Mouse (Mus musculus) adrenal gland (tissue): ENCODE measurements around the gene Zfp867.

Experiments
- intact Hi-C: fragments of 180-260 bp; cut with DNase I; formaldehyde crosslinking; loops from one replicate; pipeline ENCODE4 v1.15.1; 2025

Zfp867 gene

GRCm38 (mm10) chr11:59471413-59472325 is 605 bp downstream of the Zfp867 start:
- intact Hi-C loops = no loop called here

DNA sequence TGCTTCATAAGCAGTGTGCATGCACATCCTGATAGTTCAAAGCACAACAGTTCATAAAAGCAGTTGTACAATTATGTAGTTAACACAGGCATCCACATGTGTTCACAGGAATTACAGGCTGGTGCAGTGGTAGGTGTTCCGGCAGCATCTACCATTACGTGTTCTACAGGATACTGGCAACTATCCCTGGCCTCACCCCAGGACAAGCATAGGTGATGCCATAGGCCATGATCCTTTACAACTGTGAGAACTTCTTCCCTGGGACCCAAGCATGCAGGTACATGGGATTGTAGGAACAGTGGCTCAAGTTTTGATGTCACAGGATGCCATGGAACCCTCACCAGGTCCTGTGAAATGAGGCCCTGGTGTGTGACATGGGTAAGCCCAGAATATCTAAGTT is 11.8 kb downstream of the Zfp867 start:
- intact Hi-C loops = no loop called here

- intact Hi-C loops = no loop called here
These were observed 13.3 kb downstream of the Zfp867 start for GRCm38 (mm10) chr11:59458973-59459372.

DNA sequence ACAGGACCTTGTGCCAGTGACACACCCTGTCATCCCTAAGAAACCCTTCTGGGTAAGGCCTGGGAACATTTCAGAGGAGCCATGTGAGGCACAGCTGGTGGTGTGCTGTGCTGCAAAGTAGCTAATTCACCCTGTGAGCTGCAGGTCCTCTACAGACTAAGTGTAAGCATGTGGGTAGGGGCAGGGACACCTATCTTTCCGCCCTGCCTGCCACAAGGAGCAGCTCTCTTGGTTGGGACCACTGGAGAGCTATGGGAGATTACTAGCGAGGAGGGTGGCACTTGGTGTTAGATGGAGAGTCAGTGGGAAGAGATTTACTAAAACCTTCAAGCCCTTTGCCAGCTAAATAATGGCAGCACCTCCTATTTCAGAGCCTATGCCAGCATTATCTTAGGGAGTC is 15.4 kb downstream of the Zfp867 start:
- intact Hi-C loops = no loop called here

- intact Hi-C loops = no loop called here
These were observed 15.9 kb downstream of the Zfp867 start for GRCm38 (mm10) chr11:59456346-59456745.

DNA sequence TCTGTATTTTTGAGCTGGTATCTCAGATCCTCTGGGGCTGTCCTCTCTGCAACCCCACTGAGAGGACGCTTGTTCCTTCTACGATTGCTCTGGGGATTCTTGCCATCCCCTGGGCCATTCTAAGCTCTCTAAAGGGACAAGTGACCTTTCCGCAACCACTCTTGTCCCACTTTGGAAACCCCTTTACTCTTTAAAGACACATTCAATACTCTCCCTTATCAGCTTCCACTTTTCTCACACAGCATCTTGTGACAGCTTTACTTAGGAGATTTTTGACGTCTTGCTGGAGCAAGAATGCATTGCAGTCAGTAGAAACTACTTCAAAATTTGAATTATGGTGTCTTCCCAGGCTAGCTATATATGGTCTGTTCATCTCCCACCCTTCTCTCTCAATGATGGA is 21.2 kb downstream of the Zfp867 start, which contains the start of gene Snap47:
TSS of gene Snap47 (minus strand) at position 101 of the 400 bp plus-strand sequence.
- intact Hi-C loops = no loop called here

- intact Hi-C loops = no loop called here
These were observed 22.0 kb downstream of the Zfp867 start for GRCm38 (mm10) chr11:59450230-59450771.

GRCm38 (mm10) chr11:59449741-59450229 is 22.5 kb downstream of the Zfp867 start, which contains the start of gene Jmjd4:
Gene Jmjd4 (plus strand): TSS chr11:59450045.
- intact Hi-C loops = no loop called here

DNA sequence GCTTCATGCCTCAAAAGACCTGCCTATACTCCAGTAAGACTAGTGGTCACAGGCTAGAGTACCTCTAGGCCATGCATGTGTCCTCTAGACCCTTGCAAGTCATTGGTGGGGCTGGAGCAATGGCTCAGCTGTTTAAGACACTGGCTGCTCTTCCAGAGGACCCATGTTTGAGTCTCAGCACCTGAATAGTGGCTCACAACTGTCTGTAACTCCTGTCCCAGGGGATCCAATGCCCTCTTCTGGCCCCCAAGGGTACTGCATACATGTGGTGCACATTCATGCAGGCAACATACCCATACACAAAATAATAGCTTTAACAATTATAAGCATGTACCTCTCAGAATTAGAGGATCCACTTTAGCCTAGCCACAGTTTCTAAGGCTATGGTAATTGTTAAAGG is 29.2 kb downstream of the Zfp867 start:
- intact Hi-C loops = no loop called here

DNA sequence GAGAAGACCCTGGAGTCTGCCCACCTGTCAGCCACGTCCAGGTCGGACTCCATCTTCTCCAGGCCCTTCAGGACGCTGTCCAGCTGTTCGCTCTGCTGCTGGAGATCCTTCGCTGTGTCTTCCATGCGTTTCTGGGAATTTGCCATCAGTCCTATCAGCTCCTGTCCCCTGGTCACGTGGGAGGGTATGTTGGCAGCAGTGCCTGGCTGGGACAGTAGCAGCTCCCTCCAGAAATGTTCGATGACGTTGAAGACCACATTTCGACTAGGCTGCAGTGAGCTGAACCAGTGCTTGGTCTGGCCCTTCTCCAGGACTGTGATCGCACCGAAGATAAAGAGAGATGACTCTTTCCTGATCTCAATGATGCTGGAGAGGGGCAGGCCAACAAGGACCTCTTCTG is 34.3 kb downstream of the Zfp867 start:
- intact Hi-C loops = no loop called here

GRCm38 (mm10) chr11:59432261-59432660 is 40.0 kb downstream of the Zfp867 start:
- intact Hi-C loops = loop anchor here (5.0 kb wide), 1 partner anchor 50 kb away; no protein-coding TSS in a partner anchor

GRCm38 (mm10) chr11:59429959-59430358 is 42.3 kb downstream of the Zfp867 start:
- intact Hi-C loops = loop anchor here (5.0 kb wide), 1 partner anchor 52 kb away; no protein-coding TSS in a partner anchor

DNA sequence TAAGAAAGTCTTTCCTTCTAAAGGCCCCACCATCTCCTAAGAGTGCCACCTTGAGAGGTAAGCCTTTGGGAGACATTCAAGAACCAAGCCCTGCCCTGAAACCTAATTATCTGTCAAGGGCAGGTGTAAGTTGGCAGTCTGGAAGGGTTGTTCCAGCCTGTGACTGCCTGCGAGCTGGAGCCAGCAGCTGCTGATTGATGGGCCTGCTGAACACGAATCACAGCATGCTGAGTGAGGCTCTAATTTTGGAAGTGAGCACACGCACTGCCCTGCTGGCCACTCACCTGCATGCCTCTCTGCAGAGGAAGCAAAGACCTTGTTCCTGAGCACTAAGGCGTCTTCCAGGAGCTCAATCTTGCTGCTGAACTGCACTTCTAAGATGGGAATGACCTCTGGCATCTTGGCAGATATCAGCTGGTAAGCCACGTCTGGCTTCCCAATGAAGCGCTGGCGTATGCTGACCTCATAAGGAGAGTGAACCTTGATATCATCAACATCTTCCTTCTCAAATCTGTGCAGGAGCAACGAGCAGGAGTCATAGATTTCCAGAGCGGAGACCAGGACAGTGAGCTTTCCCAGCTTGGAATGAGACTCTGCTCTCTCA is 44.1 kb downstream of the Zfp867 start:
- intact Hi-C loops = no loop called here

DNA sequence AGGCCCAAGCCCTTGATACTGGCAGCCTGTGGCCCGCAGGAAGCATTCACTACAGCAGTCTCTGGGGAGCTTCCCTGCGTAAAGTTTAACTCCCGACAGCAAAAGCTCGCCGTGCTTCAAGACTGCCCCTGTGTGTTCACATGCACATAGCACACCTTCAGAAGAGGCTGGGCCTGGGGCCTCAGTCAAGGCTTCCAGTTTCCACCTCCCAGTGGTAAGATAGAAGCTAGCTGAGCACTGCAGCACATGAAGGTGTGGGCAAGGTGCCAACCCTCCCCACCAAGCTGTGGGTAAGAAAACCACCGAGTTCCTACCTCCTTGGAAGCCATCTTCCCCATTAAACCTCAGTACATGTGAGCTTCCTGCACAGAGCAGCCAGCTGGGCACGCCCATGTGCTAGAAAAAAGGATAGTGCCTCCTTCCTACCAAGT is 46.6 kb downstream of the Zfp867 start:
- intact Hi-C loops = no loop called here

- intact Hi-C loops = no loop called here
These were observed 49.2 kb downstream of the Zfp867 start for GRCm38 (mm10) chr11:59423010-59423588.

DNA sequence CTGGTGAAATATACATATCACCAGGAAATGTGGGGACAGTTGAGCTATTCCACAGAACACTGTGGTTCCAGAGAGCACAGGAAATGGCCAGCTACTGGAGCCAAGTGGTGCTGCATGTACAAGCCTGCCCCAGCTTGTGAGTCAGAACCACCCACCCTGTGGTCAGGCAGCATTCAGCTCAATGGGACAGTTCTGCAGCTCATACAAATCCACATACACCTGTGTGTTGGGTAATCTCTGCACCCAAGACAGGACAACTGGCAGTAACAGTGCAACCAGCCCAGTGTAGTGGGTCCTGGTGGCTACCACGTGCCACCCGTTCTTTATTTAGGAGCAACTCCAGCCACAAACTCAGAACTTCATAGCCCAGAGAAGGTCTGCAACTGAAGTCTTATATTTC is 50.3 kb downstream of the Zfp867 start:
- intact Hi-C loops = no loop called here

- intact Hi-C loops = no loop called here
These were observed 50.8 kb downstream of the Zfp867 start for GRCm38 (mm10) chr11:59421436-59421835.

GRCm38 (mm10) chr11:59418708-59419107 is 53.6 kb downstream of the Zfp867 start:
- intact Hi-C loops = no loop called here

- intact Hi-C loops = no loop called here
These were observed 59.0 kb downstream of the Zfp867 start for GRCm38 (mm10) chr11:59412999-59413863.

GRCm38 (mm10) chr11:59412058-59412457 is 60.2 kb downstream of the Zfp867 start:
- intact Hi-C loops = no loop called here
